Mouse (Mus musculus): ENCODE data around the gene Prr5l. TPM values are rescaled to one million over a fixed set of nuclear protein-coding genes. Genes with fewer than 3 reads are reported as not detected.
A peak's percentile ranks its signal among the peaks of the same experiment; 100 is the strongest.

Gene Prr5l
- polyA plus RNA-seq, 1 experiment from 2014 or later: 3.9 TPM

GRCm38 (mm10) chr2:101881471-101882162 is 1.2 kb downstream of the Prr5l start:
- 53% methylated on average over 9 of the region's 9 CpGs for WGBS (ENCODE audit: insufficient replicate concordance)
- H3K36me3 ChIP-seq (replicated peaks): no peaks in the 10 kb centered on the region
- H3K4me3 ChIP-seq (replicated peaks): no peak overlapping the region
- no peaks in the 10 kb centered on the region for H3K9me3 ChIP-seq (replicated peaks)
- no peak overlapping the region for H3K4me2 ChIP-seq
- peaks cover 8% of the 10 kb centered on the region for H3K4me1 ChIP-seq (replicated peaks)
- no peak for ATAC-seq (ENCODE audit: insufficient read depth)
- H3K27ac ChIP-seq (replicated peaks): no peak overlapping the region
- peaks cover 7% of the 10 kb centered on the region; the same call in 1 of the 2 replicates for H3K27me3 ChIP-seq
- H3K9ac ChIP-seq: no peak overlapping the region

GRCm38 (mm10) chr2:101871179-101871578 is 11.6 kb downstream of the Prr5l start:
- H3K9ac ChIP-seq: no peak overlapping the region
- H3K4me2 ChIP-seq: peak overlapping the region; percentile 35; the same call in 1 of the 2 replicates
- H3K27ac ChIP-seq (replicated peaks): no peak overlapping the region
- ATAC-seq (ENCODE audit: insufficient read depth): no peak
- H3K27me3 ChIP-seq: no peaks in the 10 kb centered on the region
- 22% methylated on average over 14 of the region's 14 CpGs for WGBS (ENCODE audit: insufficient replicate concordance)
- no peak overlapping the region for H3K4me3 ChIP-seq (replicated peaks)
- no peaks in the 10 kb centered on the region for H3K36me3 ChIP-seq (replicated peaks)
- H3K4me1 ChIP-seq (replicated peaks): no peaks in the 10 kb centered on the region
- H3K9me3 ChIP-seq (replicated peaks): no peaks in the 10 kb centered on the region

- Histone ChIP-seq H3K9me3 (replicated peaks) (no peaks in the 10 kb centered on the region), H3K4me1 (replicated peaks) (no peaks in the 10 kb centered on the region), H3K9ac (no peak overlapping the region), H3K27ac (replicated peaks) (no peak overlapping the region), H3K27me3 (no peaks in the 10 kb centered on the region), H3K4me2 (no peak overlapping the region), H3K36me3 (replicated peaks) (no peaks in the 10 kb centered on the region), H3K4me3 (replicated peaks) (no peak overlapping the region)
- ATAC-seq (ENCODE audit: insufficient read depth): no peak
- 55% methylated on average over 4 of the region's 4 CpGs for WGBS (ENCODE audit: insufficient replicate concordance)
These were observed 14.1 kb downstream of the Prr5l start for GRCm38 (mm10) chr2:101868683-101869082.

GRCm38 (mm10) chr2:101862219-101863123 is 20.4 kb downstream of the Prr5l start:
- H3K9me3 ChIP-seq (replicated peaks): no peaks in the 10 kb centered on the region
- 57% methylated on average over 15 of the region's 15 CpGs for WGBS (ENCODE audit: insufficient replicate concordance)
- no peaks in the 10 kb centered on the region for H3K4me1 ChIP-seq (replicated peaks)
- no peak for ATAC-seq (ENCODE audit: insufficient read depth)
- no peaks in the 10 kb centered on the region for H3K27me3 ChIP-seq
- H3K36me3 ChIP-seq (replicated peaks): no peaks in the 10 kb centered on the region
- H3K4me3 ChIP-seq (replicated peaks): no peak overlapping the region
- H3K4me2 ChIP-seq: no peak overlapping the region
- no peak overlapping the region for H3K9ac ChIP-seq
- H3K27ac ChIP-seq (replicated peaks): no peak overlapping the region

- Histone ChIP-seq H3K9me3 (replicated peaks) (no peaks in the 10 kb centered on the region), H3K27me3 (no peaks in the 10 kb centered on the region), H3K9ac (no peak overlapping the region), H3K36me3 (replicated peaks) (no peaks in the 10 kb centered on the region), H3K4me3 (replicated peaks) (no peak overlapping the region), H3K27ac (replicated peaks) (no peak overlapping the region), H3K4me1 (replicated peaks) (no peaks in the 10 kb centered on the region), H3K4me2 (no peak overlapping the region)
- WGBS (ENCODE audit: insufficient replicate concordance): 63% methylated on average over 3 of the region's 3 CpGs
- ATAC-seq (ENCODE audit: insufficient read depth): no peak
These were observed 21.8 kb downstream of the Prr5l start for GRCm38 (mm10) chr2:101860920-101861485.

- H3K4me1 ChIP-seq (replicated peaks): no peaks in the 10 kb centered on the region
- ATAC-seq (ENCODE audit: insufficient read depth): no peak
- H3K36me3 ChIP-seq (replicated peaks): no peaks in the 10 kb centered on the region
- H3K27ac ChIP-seq (replicated peaks): no peak overlapping the region
- 64% methylated on average over 9 of the region's 9 CpGs for WGBS (ENCODE audit: insufficient replicate concordance)
- no peak overlapping the region for H3K4me2 ChIP-seq
- no peaks in the 10 kb centered on the region for H3K9me3 ChIP-seq (replicated peaks)
- H3K4me3 ChIP-seq (replicated peaks): no peak overlapping the region
- H3K27me3 ChIP-seq: no peaks in the 10 kb centered on the region
- no peak overlapping the region for H3K9ac ChIP-seq
These were observed 26.7 kb downstream of the Prr5l start for GRCm38 (mm10) chr2:101856174-101856573.

- no peak for ATAC-seq (ENCODE audit: insufficient read depth)
- Histone ChIP-seq H3K9ac (no peak overlapping the region), H3K4me2 (no peak overlapping the region)
These were observed 28.0 kb downstream of the Prr5l start for GRCm38 (mm10) chr2:101854792-101855191.

GRCm38 (mm10) chr2:101842756-101843155 is 40.1 kb downstream of the Prr5l start:
- H3K4me3 ChIP-seq (replicated peaks): no peak overlapping the region
- H3K9ac ChIP-seq: no peak overlapping the region
- 66% methylated on average over 7 of the region's 7 CpGs for WGBS (ENCODE audit: insufficient replicate concordance)
- H3K27ac ChIP-seq (replicated peaks): no peak overlapping the region
- H3K4me2 ChIP-seq: no peak overlapping the region
- no peaks in the 10 kb centered on the region for H3K36me3 ChIP-seq (replicated peaks)
- H3K4me1 ChIP-seq (replicated peaks): no peaks in the 10 kb centered on the region
- no peaks in the 10 kb centered on the region for H3K27me3 ChIP-seq
- no peaks in the 10 kb centered on the region for H3K9me3 ChIP-seq (replicated peaks)
- no peak for ATAC-seq (ENCODE audit: insufficient read depth)

More at GRCm38 (mm10) chr2:101854792-101855191, 28.0 kb downstream of the Prr5l start:
- Histone ChIP-seq H3K27ac (replicated peaks) (no peak overlapping the region), H3K36me3 (replicated peaks) (no peaks in the 10 kb centered on the region), H3K9me3 (replicated peaks) (no peaks in the 10 kb centered on the region), H3K4me3 (replicated peaks) (no peak overlapping the region), H3K27me3 (no peaks in the 10 kb centered on the region), H3K4me1 (replicated peaks) (no peaks in the 10 kb centered on the region)
- 63% methylated on average over 7 of the region's 7 CpGs for WGBS (ENCODE audit: insufficient replicate concordance)

GRCm38 (mm10) chr2:101834816-101835523 is 47.9 kb downstream of the Prr5l start:
- Histone ChIP-seq H3K4me3 (replicated peaks) (no peak overlapping the region), H3K4me2 (no peak overlapping the region), H3K4me1 (replicated peaks) (no peaks in the 10 kb centered on the region), H3K27ac (replicated peaks) (no peak overlapping the region), H3K9me3 (replicated peaks) (no peaks in the 10 kb centered on the region), H3K27me3 (no peaks in the 10 kb centered on the region), H3K9ac (no peak overlapping the region), H3K36me3 (replicated peaks) (no peaks in the 10 kb centered on the region)
- WGBS (ENCODE audit: insufficient replicate concordance): 28% methylated on average over 9 of the region's 9 CpGs
- no peak for ATAC-seq (ENCODE audit: insufficient read depth)

GRCm38 (mm10) chr2:101832361-101832760 is 50.5 kb downstream of the Prr5l start:
- no peaks in the 10 kb centered on the region; the same call in 1 of the 2 replicates for H3K4me1 ChIP-seq (replicated peaks)
- no peak overlapping the region for H3K4me2 ChIP-seq
- H3K27ac ChIP-seq (replicated peaks): no peak overlapping the region
- no peaks in the 10 kb centered on the region for H3K9me3 ChIP-seq (replicated peaks)
- 54% methylated on average over 9 of the region's 9 CpGs for WGBS (ENCODE audit: insufficient replicate concordance)
- no peaks in the 10 kb centered on the region for H3K36me3 ChIP-seq (replicated peaks)
- no peak for ATAC-seq (ENCODE audit: insufficient read depth)
- no peaks in the 10 kb centered on the region for H3K27me3 ChIP-seq
- H3K9ac ChIP-seq: no peak overlapping the region
- H3K4me3 ChIP-seq (replicated peaks): no peak overlapping the region

GRCm38 (mm10) chr2:101831851-101832250 is 51.0 kb downstream of the Prr5l start:
- no peak overlapping the region for H3K4me2 ChIP-seq
- H3K4me3 ChIP-seq (replicated peaks): no peak overlapping the region
- H3K9ac ChIP-seq: no peak overlapping the region
- ATAC-seq (ENCODE audit: insufficient read depth): no peak
- H3K4me1 ChIP-seq (replicated peaks): peaks cover 4% of the 10 kb centered on the region
- no peaks in the 10 kb centered on the region for H3K27me3 ChIP-seq
- no peaks in the 10 kb centered on the region for H3K36me3 ChIP-seq (replicated peaks)
- 66% methylated on average over 5 of the region's 5 CpGs for WGBS (ENCODE audit: insufficient replicate concordance)
- no peaks in the 10 kb centered on the region for H3K9me3 ChIP-seq (replicated peaks)
- H3K27ac ChIP-seq (replicated peaks): no peak overlapping the region
